In the genomic region with DNA sequence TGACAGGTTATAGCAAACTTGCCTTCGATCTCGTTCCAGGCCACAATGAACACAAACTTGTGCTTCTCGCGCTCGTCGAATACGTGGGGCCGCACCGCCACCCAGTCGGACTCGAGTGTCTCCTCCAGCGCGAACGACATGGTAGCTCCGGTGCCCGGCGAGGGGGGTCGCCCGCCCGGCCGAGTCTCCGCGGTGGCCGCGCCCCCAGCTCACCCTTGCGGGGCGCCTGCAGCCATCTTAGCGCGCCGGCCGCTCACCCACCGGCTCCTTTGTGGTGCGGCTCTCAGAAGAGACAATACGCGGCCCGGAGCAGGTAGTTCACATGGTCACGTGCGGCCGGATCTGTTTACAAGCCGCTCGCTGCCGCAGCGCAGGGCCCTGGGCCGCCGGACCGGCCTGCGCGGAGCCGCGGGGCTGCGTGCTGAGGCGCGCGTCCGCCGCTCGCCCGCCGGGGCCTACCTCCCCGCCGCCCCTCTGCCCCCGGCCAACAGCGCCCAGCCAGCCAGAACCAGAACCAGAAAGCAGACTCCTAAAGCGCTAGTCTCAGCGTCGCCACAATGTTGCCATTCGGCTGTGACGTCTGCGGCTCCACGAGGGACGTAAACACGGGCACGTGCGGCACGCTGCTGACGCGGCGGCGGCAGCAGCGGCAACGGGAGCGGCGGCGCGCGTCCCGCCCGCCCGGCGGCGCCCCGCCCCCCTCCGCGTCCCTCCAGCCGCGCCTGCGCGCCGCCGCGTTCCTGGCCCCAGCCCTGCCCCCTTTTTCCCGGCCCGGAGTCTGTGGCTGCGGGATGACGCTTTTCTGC, we compare ENCODE assay signal across 8 mouse cellular contexts. TPM values are rescaled to one million over a fixed set of nuclear protein-coding genes. Genes with fewer than 3 reads are reported as not detected.
DNase-seq lines count a peak whose midpoint lies in the region; ATAC-seq and TF ChIP-seq lines count a peak whose summit lies in the region.

A gene (minus strand): TSS at position 642 of the 806 bp plus-strand sequence.

- TF ChIP-seq CTCF in bone marrow macrophage, adult 2 months (IDR thresholded peaks at IDR 0.05; ENCODE audit: low read depth, low read length): no peak
- no peak for TF ChIP-seq CTCF in embryonic fibroblast, embryonic 13.5 days (IDR thresholded peaks at IDR 0.05; ENCODE audit: borderline replicate concordance, insufficient read depth, low read length)
- no peak for TF ChIP-seq CTCF in liver, adult 2 months (IDR thresholded peaks at IDR 0.05; ENCODE audit: low read depth, low read length)

- peak within 1 kb of the TSS; percentile 100 for H3K4me3 ChIP-seq in bone marrow macrophage, adult 2 months (ENCODE audit: insufficient read depth, low read length)
- H3K4me3 ChIP-seq in embryonic fibroblast, embryonic 13.5 days (ENCODE audit: insufficient read depth, low read length): peak within 1 kb of the TSS; percentile 66
- H3K4me3 ChIP-seq in heart, embryonic 11.5 days (ENCODE audit: low read depth, low read length): peak within 1 kb of the TSS; percentile 91
- H3K4me3 ChIP-seq in kidney, embryonic 16.5 days (ENCODE audit: low read length): peak within 1 kb of the TSS; percentile 97
- peak within 1 kb of the TSS; percentile 99 for H3K4me3 ChIP-seq in liver, adult 2 months (ENCODE audit: insufficient read depth, low read depth, low read length)
- peak within 1 kb of the TSS; percentile 69 for H3K4me3 ChIP-seq in myocyte

- H3K4me2 ChIP-seq in heart, embryonic 11.5 days: peak within 1 kb of the TSS; percentile 74
- H3K4me2 ChIP-seq in kidney, embryonic 16.5 days (replicated peaks; ENCODE audit: low read depth, low read length): peak within 1 kb of the TSS; percentile 90
- peak within 1 kb of the TSS; percentile 89 for H3K4me2 ChIP-seq in myocyte (ENCODE audit: low read depth)

- peaks cover 13% of the 10 kb centered on the region; the same call in 1 of the 2 replicates for H3K79me2 ChIP-seq in liver, adult 2 months (ENCODE audit: control insufficient read depth, insufficient read depth, low read length)
- peaks cover 27% of the 10 kb centered on the region for H3K79me2 ChIP-seq in myocyte (ENCODE audit: control insufficient read depth, insufficient read depth)

- H3K27ac ChIP-seq in bone marrow macrophage, adult 2 months (ENCODE audit: insufficient read depth, low read depth, low read length): peak within 1 kb of the TSS; percentile 60
- peak within 1 kb of the TSS; percentile 66 for H3K27ac ChIP-seq in embryonic fibroblast, embryonic 13.5 days (ENCODE audit: insufficient read depth, low read length)
- peak within 1 kb of the TSS; percentile 95 for H3K27ac ChIP-seq in heart, embryonic 11.5 days (ENCODE audit: low read depth, low read length)
- H3K27ac ChIP-seq in kidney, embryonic 16.5 days (ENCODE audit: low read length): peak within 1 kb of the TSS; percentile 93
- H3K27ac ChIP-seq in liver, adult 2 months (replicated peaks; ENCODE audit: insufficient read depth, low read depth, low read length): peak within 1 kb of the TSS; percentile 90

- peak within 1 kb of the TSS; percentile 34 for H3ac ChIP-seq in myocyte (ENCODE audit: control insufficient read depth, insufficient read length)

- H3K9ac ChIP-seq in heart, embryonic 11.5 days (ENCODE audit: low read depth, low read length): peak within 1 kb of the TSS; percentile 92
- peak within 1 kb of the TSS; percentile 96 for H3K9ac ChIP-seq in kidney, embryonic 16.5 days (replicated peaks; ENCODE audit: low read length)
- peak within 1 kb of the TSS; percentile 99 for H3K9ac ChIP-seq in liver, adult 2 months (ENCODE audit: low read depth, low read length)

- no peaks in the 10 kb centered on the region for H3K36me3 ChIP-seq in heart, embryonic 11.5 days (ENCODE audit: control insufficient read depth, insufficient read depth, low read length)
- no peaks in the 10 kb centered on the region for H3K36me3 ChIP-seq in kidney, embryonic 16.5 days (ENCODE audit: insufficient read depth, low read length)
- no peaks in the 10 kb centered on the region; the same call in 1 of the 2 replicates for H3K36me3 ChIP-seq in liver, adult 2 months (ENCODE audit: control insufficient read depth, insufficient read depth, low read length)
- no peaks in the 10 kb centered on the region for H3K36me3 ChIP-seq in myocyte (ENCODE audit: control insufficient read depth, insufficient read depth)
- H3K36me3 ChIP-seq in splenic B cell, adult 2 months (ENCODE audit: control insufficient read depth, insufficient read depth, low read length, poor library complexity, severe bottlenecking): no peaks in the 10 kb centered on the region

- H3K27me3 ChIP-seq in heart, embryonic 11.5 days (ENCODE audit: control insufficient read depth, insufficient read depth, low read length): no peaks in the 10 kb centered on the region
- H3K27me3 ChIP-seq in kidney, embryonic 16.5 days (ENCODE audit: insufficient read depth, low read length): no peaks in the 10 kb centered on the region
- H3K27me3 ChIP-seq in liver, adult 2 months (ENCODE audit: control insufficient read depth, insufficient read depth, low read length): no peaks in the 10 kb centered on the region
- no peaks in the 10 kb centered on the region for H3K27me3 ChIP-seq in myocyte (ENCODE audit: control insufficient read depth, insufficient read depth, insufficient read length)
- H3K27me3 ChIP-seq in splenic B cell, adult 2 months (ENCODE audit: control insufficient read depth, insufficient read depth, low read length, poor library complexity, severe bottlenecking): no peaks in the 10 kb centered on the region

- ATAC-seq in heart, embryonic 11.5 days (replicated peaks; ENCODE audit: insufficient number of reproducible peaks, low FRiP score, low TSS enrichment): peak; percentile 89
- ATAC-seq in kidney, embryonic 16.5 days (ENCODE audit: low FRiP score, low TSS enrichment): peak; percentile 92

- WGBS in heart, embryonic 11.5 days (ENCODE audit: insufficient replicate concordance): under 1% methylated on average over 99 of the region's 105 CpGs
- under 1% methylated on average over 95 of the region's 105 CpGs for WGBS in kidney, embryonic 16.5 days
- under 1% methylated on average over 104 of the region's 105 CpGs for WGBS in liver, adult 2 months

- H3K9me3 ChIP-seq in heart, embryonic 11.5 days (replicated peaks; ENCODE audit: control insufficient read depth, low read length): no peaks in the 10 kb centered on the region
- H3K9me3 ChIP-seq in kidney, embryonic 16.5 days (ENCODE audit: low read length): no peaks in the 10 kb centered on the region

- peak; percentile 88 for DNase-seq in A20 (ENCODE audit: low read depth, low spot score)
- DNase-seq in liver, adult 2 months (ENCODE audit: extremely low read depth, low read depth, low spot score): peak; percentile 73
- peak; percentile 91 for DNase-seq in splenic B cell, adult 2 months (ENCODE audit: low read depth, low spot score)

- no peak for TF ChIP-seq POLR2A in bone marrow macrophage, adult 2 months (IDR thresholded peaks at IDR 0.05; ENCODE audit: borderline replicate concordance, low read depth, low read length)
- peak; percentile 78; the same call in 1 of the 2 replicates for TF ChIP-seq POLR2A in embryonic fibroblast, embryonic 13.5 days (IDR thresholded peaks at IDR 0.05; ENCODE audit: low read depth, low read length)
- TF ChIP-seq POLR2A in liver, adult 2 months (IDR thresholded peaks at IDR 0.05; ENCODE audit: extremely low read depth, insufficient read depth, low read length): peak; percentile 68; the same call in 1 of the 2 replicates
- TF ChIP-seq POLR2A in myocyte (IDR thresholded peaks at IDR 0.05; ENCODE audit: insufficient read length, low read depth): peak; percentile 95

- H3K4me1 ChIP-seq in bone marrow macrophage, adult 2 months (ENCODE audit: control insufficient read depth, insufficient read depth, low read length): peaks cover 4% of the 10 kb centered on the region; the same call in 1 of the 2 replicates
- peaks cover 4% of the 10 kb centered on the region; the same call in 1 of the 2 replicates for H3K4me1 ChIP-seq in embryonic fibroblast, embryonic 13.5 days (ENCODE audit: control insufficient read depth, insufficient read depth, low read length)
- H3K4me1 ChIP-seq in heart, embryonic 11.5 days (ENCODE audit: control insufficient read depth, insufficient read depth, low read length): peaks cover 13% of the 10 kb centered on the region; the same call in 1 of the 2 replicates
- peaks cover 15% of the 10 kb centered on the region for H3K4me1 ChIP-seq in kidney, embryonic 16.5 days (ENCODE audit: insufficient read depth, low read length)
- peaks cover 4% of the 10 kb centered on the region for H3K4me1 ChIP-seq in liver, adult 2 months (ENCODE audit: control insufficient read depth, insufficient read depth, low read length)

TF ChIP-seq in myocyte, 11 proteins besides CTCF, POLR2A, EP300 and RAD21:
- TF ChIP-seq POLR2AphosphoS2 (IDR thresholded peaks at IDR 0.05; ENCODE audit: insufficient read length, low read depth) (peak; percentile 83), USF1 (IDR thresholded peaks at IDR 0.05; ENCODE audit: low read depth) (peak; percentile 37), SRF (IDR thresholded peaks at IDR 0.05; ENCODE audit: control insufficient read depth, insufficient read length, low read depth) (no peak)

RNA-seq across cellular contexts. Expression of the gene that starts here (rescaled TPM):
- 8.4 and 10.6 TPM in 2 replicates for polyA plus RNA-seq in bone marrow macrophage, adult 2 months (2012; ENCODE audit: insufficient read depth, insufficient read length, missing spikeins)
- 14.4 and 17.0 TPM in 2 replicates for polyA plus RNA-seq in embryonic fibroblast, embryonic 13.5 days (2011; ENCODE audit: insufficient read length, low read depth, missing spikeins)
- polyA plus RNA-seq in heart, embryonic 11.5 days (2014; fragmentation: Nextera tagmentation; extraction: Ambion mirVana): 3.3 and 5.8 TPM in 2 replicates
- polyA plus RNA-seq in kidney, embryonic 16.5 days (2015; fragmentation: Nextera tagmentation; extraction: Ambion mirVana): 3.2 and 3.7 TPM in 2 replicates
- 7.1 and 9.1 TPM in 2 replicates for total RNA-seq in liver, adult 2 months (2014; rRNA removed)
- 3.3 and 3.7 TPM in 2 replicates for polyA plus RNA-seq in liver, adult 2 months (2012; rRNA removed)
- 4.1 TPM for polyA plus RNA-seq in myocyte (2012; fragmentation: generic; extraction: Trizol)

Comparison
In these comparisons a context has a peak if more than half of its experiments do, and no peak if none do; other contexts are left out.
1. Peak in every context shown above with its lines: DNase-seq, ATAC-seq, H3K4me3 ChIP-seq and H3K27ac ChIP-seq.